Mouse (Mus musculus) kidney, adult 2 months (tissue): ENCODE results near the gene Krtcap2. TPM values are rescaled to one million over a fixed set of nuclear protein-coding genes. Genes with fewer than 3 reads are reported as not detected.
A peak's percentile ranks its signal among the peaks of the same experiment; 100 is the strongest.

ENCODE experiments used
- DNase-seq: peaks from one replicate; pipeline ENCODE4 v3.0.0; 2021
- H3K27ac ChIP-seq: fragments of 200-500 bp; 2 replicates; pipeline ENCODE4 v1.5.1; 2012; ENCODE audit warnings: low read depth, low read length, control low read depth, inconsistent platforms; ENCODE audit not compliant: insufficient read depth
- H3K27me3 ChIP-seq: fragments of 200-500 bp; replicated peaks from 2 replicates; pipeline ENCODE4 v1.6.1; 2012; ENCODE audit warnings: mild to moderate bottlenecking, moderate library complexity, low read length, inconsistent platforms; ENCODE audit not compliant: control insufficient read depth, insufficient read depth
- H3K36me3 ChIP-seq: fragments of 200-500 bp; 2 replicates; pipeline ENCODE4 v1.6.1; 2012; ENCODE audit warnings: mild to moderate bottlenecking, moderate library complexity, low read length, inconsistent platforms; ENCODE audit not compliant: control insufficient read depth, insufficient read depth
- H3K4me1 ChIP-seq: fragments of 200-500 bp; 2 replicates; pipeline ENCODE4 v1.6.1; 2011; ENCODE audit warnings: low read length; ENCODE audit not compliant: control insufficient read depth, insufficient read depth
- H3K4me3 ChIP-seq: fragments of 200-500 bp; 2 replicates; pipeline ENCODE4 v1.5.1; 2011; ENCODE audit warnings: mild to moderate bottlenecking, low read depth, low read length, control low read depth; ENCODE audit not compliant: insufficient read depth
- CTCF ChIP-seq: fragments of 200-500 bp; conservative IDR thresholded peaks from 2 replicates; pipeline ENCODE4 v1.5.1; 2011; ENCODE audit warnings: low read depth, mild to moderate bottlenecking, control low read depth, low read length, moderate library complexity, mixed read lengths; ENCODE audit not compliant: insufficient read depth, insufficient read length
- POLR2A ChIP-seq: fragments of 200-500 bp; IDR thresholded peaks from one replicate; pipeline ENCODE4 v1.6.1; 2011; ENCODE audit warnings: low read depth, low read length, control low read depth
- WGBS: fragments of 180-500 bp; shearing (Covaris S2); methylation state at CpG from one replicate; pipeline ENCODE4 v1.1.7; 2018; 5-methylcytosine and 5-hydroxymethylcytosine counted together
- polyA plus RNA-seq: library from polyadenylated mRNA; depleted of rRNA; stranded (reverse); fragments of >200 nt; gene quantifications from 2 replicates; pipeline ENCODE4 v1.2.3, GENCODE M21; 2012

Krtcap2 gene
- polyA plus RNA-seq, 1 experiment: 142 TPM

GRCm38 (mm10) chr3:89229276-89229675, 16.5 kb upstream of the Krtcap2 start:
- H3K4me1 ChIP-seq: peaks cover 9% of the 10 kb centered on the region; the same call in 1 of the 2 replicates
- H3K36me3 ChIP-seq: no peaks in the 10 kb centered on the region
- H3K4me3 ChIP-seq: peak overlapping the region; percentile 73; the same call in 1 of the 2 replicates
- WGBS: 59% methylated on average over 4 of the region's 4 CpGs
- DNase-seq: no peak
- TF ChIP-seq POLR2A: no peak
- no peak for TF ChIP-seq CTCF
- H3K27me3 ChIP-seq: no peaks in the 10 kb centered on the region
- peak overlapping the region; percentile 61 for H3K27ac ChIP-seq

DNA sequence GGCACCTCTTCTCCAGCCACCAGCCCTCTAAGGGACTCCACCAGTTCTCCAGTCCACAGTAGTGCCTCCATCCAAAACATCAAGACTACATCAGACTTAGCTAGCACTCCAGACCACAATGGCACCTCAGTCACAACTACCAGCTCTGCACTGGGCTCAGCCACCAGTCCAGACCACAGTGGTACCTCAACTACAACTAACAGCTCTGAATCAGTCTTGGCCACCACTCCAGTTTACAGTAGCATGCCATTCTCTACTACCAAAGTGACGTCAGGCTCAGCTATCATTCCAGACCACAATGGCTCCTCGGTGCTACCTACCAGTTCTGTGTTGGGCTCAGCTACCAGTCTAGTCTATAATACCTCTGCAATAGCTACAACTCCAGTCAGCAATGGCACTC, 15.2 kb upstream of the Krtcap2 start:
- DNase-seq: no peak
- Histone ChIP-seq H3K36me3 (no peaks in the 10 kb centered on the region), H3K27ac (no peak overlapping the region), H3K27me3 (no peaks in the 10 kb centered on the region), H3K4me1 (peaks cover 9% of the 10 kb centered on the region; the same call in 1 of the 2 replicates), H3K4me3 (no peak overlapping the region)
- TF ChIP-seq POLR2A (no peak), CTCF (no peak)
- WGBS: 88% methylated on average over 2 of the region's 2 CpGs

- WGBS: 55% methylated on average over 7 of the region's 7 CpGs
- Histone ChIP-seq H3K27ac (no peak overlapping the region), H3K36me3 (no peaks in the 10 kb centered on the region), H3K4me3 (peak overlapping the region; percentile 9; the same call in 1 of the 2 replicates), H3K27me3 (no peaks in the 10 kb centered on the region), H3K4me1 (peaks cover 9% of the 10 kb centered on the region; the same call in 1 of the 2 replicates)
- TF ChIP-seq CTCF: no peak
- TF ChIP-seq POLR2A: no peak
- DNase-seq: no peak
Measured at GRCm38 (mm10) chr3:89231345-89231744, 14.4 kb upstream of the Krtcap2 start.

DNA sequence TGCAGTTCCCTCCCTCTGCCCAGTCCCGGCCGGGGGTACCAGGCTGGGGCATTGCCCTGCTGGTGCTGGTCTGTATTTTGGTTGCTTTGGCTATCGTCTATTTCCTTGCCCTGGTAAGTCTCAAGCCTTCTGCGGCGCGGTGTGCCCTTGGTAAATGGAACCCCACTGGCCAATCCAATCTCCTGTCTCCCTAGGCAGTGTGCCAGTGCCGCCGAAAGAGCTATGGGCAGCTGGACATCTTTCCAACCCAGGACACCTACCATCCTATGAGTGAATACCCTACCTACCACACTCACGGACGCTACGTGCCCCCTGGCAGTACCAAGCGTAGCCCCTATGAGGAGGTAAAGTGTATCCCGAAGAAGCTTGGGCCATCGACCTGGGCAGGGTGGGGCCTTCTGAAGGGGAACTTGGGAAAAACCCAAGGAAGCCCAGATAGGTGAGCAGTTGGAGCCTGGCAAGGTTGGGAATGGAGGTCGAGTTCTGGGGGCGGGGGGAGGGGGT, 13.9 kb upstream of the Krtcap2 start:
- Histone ChIP-seq H3K4me1 (peaks cover 9% of the 10 kb centered on the region; the same call in 1 of the 2 replicates), H3K4me3 (peak overlapping the region; percentile 9; the same call in 1 of the 2 replicates), H3K36me3 (no peaks in the 10 kb centered on the region), H3K27ac (no peak overlapping the region), H3K27me3 (no peaks in the 10 kb centered on the region)
- TF ChIP-seq CTCF (no peak), POLR2A (no peak)
- DNase-seq: no peak
- 72% methylated on average over 16 of the region's 16 CpGs for WGBS

- no peaks in the 10 kb centered on the region for H3K36me3 ChIP-seq
- peaks cover 5% of the 10 kb centered on the region; the same call in 1 of the 2 replicates for H3K4me1 ChIP-seq
- TF ChIP-seq CTCF: no peak
- no peak for TF ChIP-seq POLR2A
- WGBS: 67% methylated on average over 6 of the region's 6 CpGs
- H3K27me3 ChIP-seq: no peaks in the 10 kb centered on the region
- H3K4me3 ChIP-seq: no peak overlapping the region
- no peak for DNase-seq
- H3K27ac ChIP-seq: 0 out of 2 replicates have a peak overlapping the region, but pooled peaks have one; percentile 40
Measured at GRCm38 (mm10) chr3:89232614-89233013, 13.2 kb upstream of the Krtcap2 start.

DNA sequence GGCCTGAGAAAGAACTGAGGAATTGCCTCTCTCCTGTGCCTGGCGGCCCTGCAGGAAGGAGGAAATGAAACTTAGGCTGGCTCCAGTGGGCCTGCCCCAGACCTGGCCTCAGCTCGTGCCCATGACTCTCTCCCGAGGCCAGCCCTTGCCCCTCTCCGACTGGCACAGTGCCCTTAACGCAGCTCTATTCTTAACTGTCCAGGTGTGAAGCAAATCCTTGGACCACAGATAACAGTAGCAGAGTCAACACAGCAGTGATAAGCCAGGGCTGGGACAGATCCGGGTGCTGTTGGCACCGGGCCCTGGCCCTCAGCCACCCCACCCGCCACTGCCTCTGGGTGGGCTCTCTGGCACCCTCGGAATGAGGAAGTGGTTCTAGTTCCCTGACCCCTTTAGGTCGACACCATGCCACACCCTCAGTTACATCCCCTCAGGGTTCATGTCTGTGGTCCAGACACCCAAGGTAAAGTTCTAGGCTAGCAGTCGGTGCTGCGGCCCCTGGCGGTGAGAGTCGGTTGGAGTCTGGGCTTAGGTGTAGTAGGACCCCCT, 12.1 kb upstream of the Krtcap2 start:
- H3K4me3 ChIP-seq: no peak overlapping the region
- DNase-seq: peak; percentile 31
- H3K27me3 ChIP-seq: no peaks in the 10 kb centered on the region
- no peaks in the 10 kb centered on the region for H3K4me1 ChIP-seq
- 0 out of 2 replicates have a peak overlapping the region, but pooled peaks have one; percentile 40 for H3K27ac ChIP-seq
- TF ChIP-seq POLR2A (no peak), CTCF (no peak)
- H3K36me3 ChIP-seq: no peaks in the 10 kb centered on the region
- 49% methylated on average over 14 of the region's 14 CpGs for WGBS

DNA sequence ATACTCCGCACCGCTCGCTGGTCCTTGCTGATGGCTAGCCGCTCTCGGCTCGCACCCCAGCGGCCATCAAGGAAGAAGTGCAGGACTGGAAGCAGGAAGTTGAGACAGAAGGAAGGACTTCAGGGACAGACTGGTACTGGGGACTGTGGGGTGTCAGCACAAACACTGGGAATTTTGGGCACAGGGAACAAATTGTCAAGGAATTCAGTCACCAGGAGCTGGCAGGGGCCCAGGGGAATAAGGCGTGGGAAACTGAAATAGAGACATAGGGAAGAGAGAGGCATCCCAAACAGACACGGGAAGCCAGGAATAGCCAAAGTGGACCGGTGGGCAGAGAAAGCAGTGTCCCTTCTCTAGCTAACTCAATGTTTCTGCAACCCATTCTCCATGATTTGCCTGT, 9.2 kb upstream of the Krtcap2 start:
- Histone ChIP-seq H3K4me3 (no peak overlapping the region), H3K27ac (no peak overlapping the region), H3K36me3 (no peaks in the 10 kb centered on the region), H3K4me1 (no peaks in the 10 kb centered on the region), H3K27me3 (no peaks in the 10 kb centered on the region)
- TF ChIP-seq POLR2A (no peak), CTCF (no peak)
- WGBS: 89% methylated on average over 10 of the region's 10 CpGs
- no peak for DNase-seq
